Mouse (Mus musculus) MEL (cell line): ENCODE measurements around the gene Mdm1.

Experiments used
- CTCF ChIP-seq, 3 experiments: IDR thresholded peaks in 2 of 3; conservative IDR thresholded peaks in 1 of 3; 2 replicates each; pipeline ENCODE4 v1.5.1; 2011 to 2012; ENCODE audit warnings: low read length in 3 of 3, low read depth in 2 of 3, mild to moderate bottlenecking in 2 of 3, improper control_type of control experiment in 1 of 3, inconsistent platforms in 1 of 3, mixed read lengths in 1 of 3, moderate library complexity in 1 of 3; ENCODE audit not compliant: control insufficient read depth in 1 of 3, insufficient read depth in 1 of 3, poor library complexity in 1 of 3, severe bottlenecking in 1 of 3
- MAFK ChIP-seq: IDR thresholded peaks from 2 replicates; pipeline ENCODE4 v1.6.1; 2011; ENCODE audit warnings: low read depth, mild to moderate bottlenecking, low read length, improper control_type of control experiment, borderline replicate concordance
- POLR2A ChIP-seq, 2 experiments: IDR thresholded peaks; 2 replicates each; pipeline ENCODE4 v1.6.1; 2011 to 2012; ENCODE audit warnings: low read length in 2 of 2, mild to moderate bottlenecking in 2 of 2, control low read depth in 1 of 2, improper control_type of control experiment in 1 of 2, low read depth in 1 of 2, moderate library complexity in 1 of 2; ENCODE audit not compliant: control insufficient read depth in 1 of 2, insufficient read depth in 1 of 2, poor library complexity in 1 of 2
- UBTF ChIP-seq: IDR thresholded peaks from 2 replicates; pipeline ENCODE4 v1.6.1; 2012; ENCODE audit warnings: low read depth, mild to moderate bottlenecking, inconsistent platforms, low read length, improper control_type of control experiment, moderate library complexity, borderline replicate concordance; ENCODE audit not compliant: insufficient read depth
- USF2 ChIP-seq, 2 experiments: IDR thresholded peaks; 2 replicates each; pipeline ENCODE4 v1.6.1; 2011 to 2012; ENCODE audit warnings: improper control_type of control experiment in 2 of 2, low read length in 2 of 2, borderline replicate concordance in 1 of 2, inconsistent platforms in 1 of 2, low read depth in 1 of 2, mild to moderate bottlenecking in 1 of 2; ENCODE audit not compliant: insufficient read depth in 1 of 2
- ZNF384 ChIP-seq: IDR thresholded peaks from 2 replicates; pipeline ENCODE4 v1.6.1; 2012; ENCODE audit warnings: low read depth, mild to moderate bottlenecking, inconsistent platforms, low read length, improper control_type of control experiment

DNA sequence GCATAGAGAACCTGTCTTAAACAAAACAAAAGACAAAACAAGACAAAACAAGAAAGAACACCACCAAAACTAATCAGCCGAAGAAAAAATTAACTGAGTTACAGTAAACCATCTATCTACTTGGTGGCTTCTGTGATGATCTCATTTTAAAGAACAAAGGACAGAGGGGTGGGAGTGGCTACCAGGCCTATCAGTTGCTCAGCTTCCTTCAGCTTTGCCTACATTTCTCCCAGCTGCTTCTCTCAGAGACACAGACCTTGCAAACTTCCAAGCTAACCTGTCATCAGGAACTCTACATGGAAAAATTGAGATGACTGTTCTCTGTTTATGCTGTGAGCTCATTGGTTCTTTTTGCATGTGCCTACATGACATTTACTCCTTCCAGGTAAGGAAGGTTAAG lies 27.3 kb upstream of the Mdm1 start:
- TF ChIP-seq CTCF (IDR thresholded peaks at IDR 0.05 in 2 of 3, conservative IDR thresholded peaks at IDR 0.05 in 1 of 3; ENCODE audit: control insufficient read depth in 1 of 3, insufficient read depth in 1 of 3, low read depth in 2 of 3, low read length in 3 of 3, poor library complexity in 1 of 3, severe bottlenecking in 1 of 3) (no peak), UBTF (no peak), POLR2A (IDR thresholded peaks at IDR 0.05; ENCODE audit: control insufficient read depth in 1 of 2, insufficient read depth in 1 of 2, low read depth in 1 of 2, low read length in 2 of 2, poor library complexity in 1 of 2) (no peak), USF2 (IDR thresholded peaks at IDR 0.05; ENCODE audit: borderline replicate concordance in 1 of 2, insufficient read depth in 1 of 2, low read depth in 1 of 2, low read length in 2 of 2) (no peak), MAFK (no peak), ZNF384 (no peak)
